Mouse (Mus musculus) stomach, postnatal 0 days (tissue): ENCODE results near the gene Irx4. TPM values are rescaled to one million over a fixed set of nuclear protein-coding genes. Genes with fewer than 3 reads are reported as not detected.

Experiments
- ATAC-seq: fragments of 200-750 bp; cut with Nextera tagmentation; 2 replicates; pipeline ENCODE4 v1.8.0; 2017; ENCODE audit not compliant: low FRiP score, low TSS enrichment
- DNase-seq: peaks from one replicate; pipeline ENCODE4 v3.0.0-alpha.2; 2016; ENCODE audit warnings: low spot score
- H3K27ac ChIP-seq: fragments of 300-500 bp; sonication (generic); replicated peaks from 2 replicates; pipeline ENCODE4 v1.5.1; 2014; ENCODE audit warnings: mild to moderate bottlenecking, control low read depth
- H3K27me3 ChIP-seq: fragments of 300-500 bp; sonication (generic); 2 replicates; pipeline ENCODE4 v1.6.1; 2014; ENCODE audit warnings: low read length; ENCODE audit not compliant: control insufficient read depth, insufficient read depth
- H3K36me3 ChIP-seq: fragments of 300-500 bp; sonication (generic); 2 replicates; pipeline ENCODE4 v1.6.1; 2014; ENCODE audit warnings: low read length, mixed read lengths; ENCODE audit not compliant: control insufficient read depth, insufficient read depth
- H3K4me1 ChIP-seq: fragments of 300-500 bp; sonication (generic); replicated peaks from 2 replicates; pipeline ENCODE4 v1.6.1; 2014; ENCODE audit warnings: antibody characterized with exemption; ENCODE audit not compliant: control insufficient read depth, insufficient read depth
- H3K4me2 ChIP-seq: fragments of 300-500 bp; sonication (generic); replicated peaks from 2 replicates; pipeline ENCODE4 v1.6.1; 2014; ENCODE audit warnings: low read depth, mild to moderate bottlenecking, control low read depth, moderate library complexity
- H3K4me3 ChIP-seq: fragments of 300-500 bp; sonication (generic); 2 replicates; pipeline ENCODE4 v1.5.1; 2014; ENCODE audit warnings: low read depth, low read length, control low read depth
- H3K9ac ChIP-seq: fragments of 300-500 bp; sonication (generic); 2 replicates; pipeline ENCODE4 v1.6.1; 2014; ENCODE audit warnings: mild to moderate bottlenecking, low read length, control low read depth, mixed read lengths
- H3K9me3 ChIP-seq: fragments of 300-500 bp; sonication (generic); 2 replicates; pipeline ENCODE4 v1.6.1; 2016; ENCODE audit warnings: low read length; ENCODE audit not compliant: control insufficient read depth
- CTCF ChIP-seq: IDR thresholded peaks from 2 replicates; pipeline ENCODE4 v1.5.1; 2016; ENCODE audit warnings: antibody characterized with exemption, low read depth, mild to moderate bottlenecking, moderate library complexity
- EP300 ChIP-seq: optimal IDR thresholded peaks from 2 replicates; pipeline ENCODE3; 2016; ENCODE audit warnings: antibody characterized with exemption
- WGBS: fragments of 180-500 bp; shearing (Covaris S2); extraction: QIAGEN DNeasy Blood & Tissue Kit; methylation state at CpG from one replicate; pipeline ENCODE4 v1.1.7; 2014; 5-methylcytosine and 5-hydroxymethylcytosine counted together
- polyA plus RNA-seq: library from polyadenylated mRNA; unstranded; fragments of >200 nt; fragmentation: Nextera tagmentation; extraction: Ambion mirVana; gene quantifications from 2 replicates; pipeline ENCODE4 v1.2.1, GENCODE M21; 2015

Gene Irx4
- not detected in 2 replicates for polyA plus RNA-seq

- Histone ChIP-seq H3K9ac (no peak within 1 kb of the TSS), H3K27me3 (peaks cover 56% of the 10 kb centered on the region), H3K36me3 (no peaks in the 10 kb centered on the region), H3K4me2 (peak within 1 kb of the TSS; percentile 41), H3K9me3 (no peaks in the 10 kb centered on the region), H3K4me1 (no peaks in the 10 kb centered on the region), H3K27ac (no peak within 1 kb of the TSS), H3K4me3 (peak within 1 kb of the TSS; percentile 23)
- DNase-seq (no peak), ATAC-seq (no peak)
- TF ChIP-seq CTCF, result no peak
- TF ChIP-seq EP300, result no peak
- WGBS, result 2% methylated on average over 79 of the region's 86 CpGs
Observed at GRCm38 (mm10) chr13:73260354-73261035, at the start of gene Irx4. Gene Irx4 (plus strand): TSS chr13:73260479.

- ATAC-seq (no peak), DNase-seq (no peak)
- TF ChIP-seq EP300, result no peak
- no peak for TF ChIP-seq CTCF
- Histone ChIP-seq H3K4me2 (no peak overlapping the region), H3K36me3 (no peaks in the 10 kb centered on the region), H3K9ac (no peak overlapping the region), H3K9me3 (no peaks in the 10 kb centered on the region), H3K4me1 (no peaks in the 10 kb centered on the region), H3K27ac (no peak overlapping the region), H3K27me3 (no peaks in the 10 kb centered on the region), H3K4me3 (no peak overlapping the region)
- whole genome bisulfite sequencing, result 80% methylated on average over 10 of the region's 10 CpGs
Observed at GRCm38 (mm10) chr13:73214301-73214700, 46.0 kb upstream of the Irx4 start.

- TF ChIP-seq CTCF, result no peak
- no peak for TF ChIP-seq EP300
- Histone ChIP-seq H3K9me3 (no peaks in the 10 kb centered on the region), H3K27ac (no peak overlapping the region), H3K4me3 (no peak overlapping the region), H3K27me3 (no peaks in the 10 kb centered on the region), H3K4me2 (no peak overlapping the region), H3K36me3 (no peaks in the 10 kb centered on the region), H3K4me1 (no peaks in the 10 kb centered on the region), H3K9ac (no peak overlapping the region)
- 43% methylated on average over 8 of the region's 8 CpGs for WGBS
- no peak for DNase-seq
- ATAC-seq, result no peak
Observed at GRCm38 (mm10) chr13:73236461-73236860, 23.8 kb upstream of the Irx4 start.

- ATAC-seq (no peak), DNase-seq (no peak)
- H3K4me2 ChIP-seq, result no peak overlapping the region
- H3K9ac ChIP-seq, result no peak overlapping the region
- H3K9me3 ChIP-seq, result no peaks in the 10 kb centered on the region
- no peak overlapping the region for H3K4me3 ChIP-seq
- H3K36me3 ChIP-seq, result no peaks in the 10 kb centered on the region
- no peaks in the 10 kb centered on the region for H3K27me3 ChIP-seq
- no peak overlapping the region for H3K27ac ChIP-seq
- H3K4me1 ChIP-seq, result no peaks in the 10 kb centered on the region
- 81% methylated on average over 4 of the region's 4 CpGs for WGBS
- no peak for TF ChIP-seq EP300
- no peak for TF ChIP-seq CTCF
Observed at GRCm38 (mm10) chr13:73239191-73239746, 21.0 kb upstream of the Irx4 start.

GRCm38 (mm10) chr13:73242556-73242955 is 17.7 kb upstream of the Irx4 start:
- no peak for DNase-seq
- H3K27ac ChIP-seq, result no peak overlapping the region
- no peaks in the 10 kb centered on the region for H3K27me3 ChIP-seq
- no peaks in the 10 kb centered on the region for H3K4me1 ChIP-seq
- TF ChIP-seq EP300 (no peak), CTCF (no peak)
- no peak overlapping the region for H3K4me3 ChIP-seq
- no peak overlapping the region for H3K4me2 ChIP-seq
- H3K36me3 ChIP-seq, result no peaks in the 10 kb centered on the region
- 91% methylated on average over 5 of the region's 5 CpGs for WGBS
- H3K9ac ChIP-seq, result no peak overlapping the region
- H3K9me3 ChIP-seq, result no peaks in the 10 kb centered on the region
- ATAC-seq, result no peak

GRCm38 (mm10) chr13:73246961-73247360 is 13.3 kb upstream of the Irx4 start:
- no peak overlapping the region for H3K4me2 ChIP-seq
- TF ChIP-seq CTCF (no peak), EP300 (no peak)
- H3K4me3 ChIP-seq, result no peak overlapping the region
- ATAC-seq, result no peak
- no peak overlapping the region for H3K27ac ChIP-seq
- no peaks in the 10 kb centered on the region for H3K9me3 ChIP-seq
- 88% methylated on average over 4 of the region's 4 CpGs for WGBS
- no peaks in the 10 kb centered on the region for H3K27me3 ChIP-seq
- no peak for DNase-seq
- H3K36me3 ChIP-seq, result no peaks in the 10 kb centered on the region
- no peaks in the 10 kb centered on the region for H3K4me1 ChIP-seq
- no peak overlapping the region for H3K9ac ChIP-seq
